Mouse (Mus musculus): Measurements from ENCODE around the gene Iqcd.

GRCm38 (mm10) chr5:120606590-120607200, 17.9 kb downstream of the Iqcd start:
- no peak for TF ChIP-seq CTCF (IDR thresholded peaks at IDR 0.05; ENCODE audit: control insufficient read depth, insufficient read depth, insufficient replicate concordance, low read depth, low read length)
- TF ChIP-seq POLR2A (IDR thresholded peaks at IDR 0.05; ENCODE audit: control insufficient read depth, low read depth, low read length), result no peak
